30 mouse cellular contexts compared by ENCODE assay signal in the genomic region with DNA sequence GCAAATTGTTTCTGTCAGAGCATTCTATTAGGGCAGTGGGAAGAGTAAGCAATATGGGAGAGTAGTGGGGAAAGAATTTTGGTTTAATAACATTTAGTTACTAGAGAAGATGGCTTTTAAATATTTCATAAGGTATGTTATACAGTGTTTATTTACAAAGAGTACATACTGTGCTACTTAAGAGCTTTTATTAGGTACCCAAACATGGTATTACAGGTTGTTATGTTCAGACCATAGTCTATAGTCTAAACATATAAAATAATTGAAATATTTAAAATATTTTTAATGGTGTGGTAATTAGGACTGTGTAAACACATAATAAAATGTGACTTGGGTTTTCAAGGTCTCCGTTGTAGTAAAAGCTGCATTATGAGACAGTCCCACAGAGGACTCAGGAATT. TPM values are rescaled to one million over a fixed set of nuclear protein-coding genes. Genes with fewer than 3 reads are reported as not detected.
"Had no signal": no experiment of that assay in that cellular context is flagged by ENCODE, and none has a peak within 500 bp of the region (broad histone marks: within the 10 kb centered on the region; RNA-seq: fewer than 3 reads in every experiment).

No protein-coding gene starts in this region.

- H3K9ac ChIP-seq: embryonic facial prominence, embryonic 12.5 days; embryonic facial prominence, embryonic 13.5 days; embryonic facial prominence, embryonic 15.5 days; forebrain, embryonic 12.5 days; forebrain, embryonic 13.5 days; forebrain, embryonic 15.5 days; forebrain, postnatal 0 days had no signal

- H3K4me2 ChIP-seq: embryonic facial prominence, embryonic 12.5 days; embryonic facial prominence, embryonic 13.5 days; embryonic facial prominence, embryonic 15.5 days; forebrain, embryonic 12.5 days; forebrain, embryonic 13.5 days; forebrain, embryonic 15.5 days had no signal

- H3K27ac ChIP-seq: embryonic facial prominence, embryonic 10.5 days; embryonic facial prominence, embryonic 12.5 days; embryonic facial prominence, embryonic 13.5 days; embryonic facial prominence, embryonic 15.5 days; forebrain, embryonic 10.5 days; forebrain, embryonic 12.5 days; forebrain, embryonic 13.5 days; forebrain, embryonic 15.5 days; gastrocnemius, adult 2 months had no signal

- H3K36me3 ChIP-seq: embryonic facial prominence, embryonic 10.5 days; embryonic facial prominence, embryonic 12.5 days; embryonic facial prominence, embryonic 13.5 days; embryonic facial prominence, embryonic 15.5 days; forebrain, embryonic 10.5 days; forebrain, embryonic 12.5 days; forebrain, embryonic 15.5 days had no signal

- DNase-seq: cerebellum, adult 18-20 months; cerebellum, adult 2 months; cerebellum, adult 8-10 months; cerebellum, adult 9-10 months; cerebellum, adult 9-11 months; cerebellum, postnatal 10 days; cerebellum, postnatal 14 days; cerebellum, postnatal 25 days; cerebellum, postnatal 36 days; forebrain, postnatal 0 days; gastrocnemius, adult 2 months; gastrocnemius, postnatal 10 days; gastrocnemius, postnatal 14 days; gastrocnemius, postnatal 25 days; gastrocnemius, postnatal 36 days had no signal

- H3K4me1 ChIP-seq: embryonic facial prominence, embryonic 12.5 days; embryonic facial prominence, embryonic 13.5 days; embryonic facial prominence, embryonic 15.5 days; forebrain, embryonic 10.5 days; forebrain, embryonic 12.5 days; forebrain, embryonic 13.5 days; forebrain, embryonic 15.5 days had no signal

- H3K9me3 ChIP-seq: embryonic facial prominence, embryonic 10.5 days; embryonic facial prominence, embryonic 12.5 days; embryonic facial prominence, embryonic 13.5 days; embryonic facial prominence, embryonic 15.5 days; forebrain, embryonic 10.5 days; forebrain, embryonic 12.5 days; forebrain, embryonic 13.5 days; forebrain, embryonic 15.5 days had no signal

- H3K4me3 ChIP-seq: embryonic facial prominence, embryonic 10.5 days; embryonic facial prominence, embryonic 12.5 days; embryonic facial prominence, embryonic 13.5 days; embryonic facial prominence, embryonic 15.5 days; erythroblast, embryonic 14.5 days; forebrain, embryonic 10.5 days; forebrain, embryonic 12.5 days; forebrain, embryonic 13.5 days; forebrain, embryonic 15.5 days; gastrocnemius, adult 2 months had no signal

- H3K27me3 ChIP-seq: embryonic facial prominence, embryonic 12.5 days; embryonic facial prominence, embryonic 13.5 days; embryonic facial prominence, embryonic 15.5 days; forebrain, embryonic 12.5 days; forebrain, embryonic 13.5 days; forebrain, embryonic 15.5 days had no signal

RNA-seq across cellular contexts. Expression of a gene that starts 32.4 kb away (rescaled TPM):
- total RNA-seq: common myeloid progenitor, adult 5-6 weeks; gastrocnemius, adult 18-20 months; gastrocnemius, adult 2 months; gastrocnemius, adult 8-10 months; gastrocnemius, postnatal 14 days; gastrocnemius, postnatal 25 days; gastrocnemius, postnatal 36 days; granulocyte monocyte progenitor cell, adult 5-6 weeks had no signal
- polyA plus RNA-seq: cerebellum, adult 2 months; erythroblast, embryonic 14.5 days had no signal

RNA-seq across cellular contexts. Expression of a gene that starts 51.2 kb away (rescaled TPM):
- total RNA-seq: common myeloid progenitor, adult 5-6 weeks; gastrocnemius, adult 18-20 months; gastrocnemius, adult 2 months; gastrocnemius, adult 8-10 months; gastrocnemius, postnatal 14 days; gastrocnemius, postnatal 25 days; gastrocnemius, postnatal 36 days; gastrocnemius, postnatal 4 days; granulocyte monocyte progenitor cell, adult 5-6 weeks had no signal
- polyA plus RNA-seq: cerebellum, adult 2 months; erythroblast, embryonic 14.5 days; gonadal fat pad, adult 2 months had no signal
